Mouse (Mus musculus): ENCODE results near the gene Blm.

- TF ChIP-seq CTCF (IDR thresholded peaks at IDR 0.05; ENCODE audit: extremely low read depth, insufficient read length, insufficient replicate concordance, low read depth, low read length), result no peak
- TF ChIP-seq POLR2A (IDR thresholded peaks at IDR 0.05; ENCODE audit: low read depth, low read length), result no peak
These were observed 23.2 kb upstream of the Blm start for GRCm38 (mm10) chr7:80558101-80558500.
